Mouse (Mus musculus) left cerebral cortex, postnatal 4 days (tissue): ENCODE measurements at regions not wholly inside any gene's neighbourhood (a gene's known extent, or its start where the extent isn't known, plus 50 kb on each side); places are given as distances from the start of the nearest gene placed in this dataset.
A peak's percentile ranks its signal among the peaks of the same experiment; 100 is the strongest.

ENCODE experiments used
- DNase-seq: peaks from one replicate; pipeline ENCODE4 v3.0.0-alpha.2; 2022
- intact Hi-C: fragments of 180-260 bp; cut with DNase I; formaldehyde crosslinking; loops from one replicate; pipeline ENCODE4 v1.15.1; 2025

- intact Hi-C loops, result no loop called here
- peak; percentile 12 for DNase-seq
Measured at GRCm38 (mm10) chr8:90642392-90642791, 174.8 kb downstream of the Gm19935 start.

DNA sequence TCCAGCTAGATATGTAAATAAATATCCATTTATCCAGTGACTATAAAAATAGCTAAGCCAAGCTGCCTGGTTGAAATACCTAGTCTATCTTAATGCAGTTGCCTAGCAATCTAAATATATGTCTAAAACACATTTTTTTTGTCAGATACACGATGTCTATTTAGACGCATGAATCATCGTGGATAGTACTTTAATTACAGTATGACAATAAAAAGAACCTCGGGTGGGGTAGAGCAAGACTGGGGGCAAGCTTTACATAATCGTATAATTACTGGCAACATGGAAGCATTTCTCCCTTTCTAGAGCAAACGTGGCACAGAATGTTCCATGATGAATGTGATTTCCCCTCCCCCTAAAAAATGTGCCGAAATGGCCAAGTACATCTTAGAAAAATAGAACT lies 180.4 kb downstream of the Gm19935 start:
- DNase-seq, result no peak
- intact Hi-C loops, result no loop called here

GRCm38 (mm10) chr8:90635766-90636492 lies 181.3 kb downstream of the Gm19935 start:
- DNase-seq, result peak; percentile 42
- intact Hi-C loops, result no loop called here

- intact Hi-C loops, result no loop called here
- no peak for DNase-seq
Measured at GRCm38 (mm10) chr8:90630796-90631195, 186.4 kb downstream of the Gm19935 start.

DNA sequence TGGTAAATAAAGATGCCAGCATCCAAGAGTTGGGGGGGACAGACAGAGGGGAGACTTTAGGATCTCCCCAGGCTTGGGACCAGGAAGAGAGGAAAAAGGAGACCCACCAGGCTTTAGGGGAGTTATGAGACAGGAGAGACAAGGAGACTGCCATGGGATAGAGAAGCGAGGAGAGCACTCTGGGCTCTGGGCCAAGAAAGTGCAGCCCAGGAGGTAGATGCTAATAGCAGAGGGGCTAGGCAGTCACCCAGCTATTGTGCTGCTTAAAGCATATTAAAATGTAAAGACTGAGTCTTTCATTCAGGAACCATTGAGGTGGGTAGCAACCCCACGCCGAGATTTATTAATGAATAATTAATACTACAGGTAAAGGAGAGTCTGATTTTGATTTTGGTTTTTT lies 208.8 kb downstream of the Gm19935 start:
- intact Hi-C loops, result no loop called here
- DNase-seq, result peak; percentile 31

GRCm38 (mm10) chr8:90600946-90601695 lies 216.1 kb downstream of the Gm19935 start:
- no peak for DNase-seq
- intact Hi-C loops, result no loop called here

DNA sequence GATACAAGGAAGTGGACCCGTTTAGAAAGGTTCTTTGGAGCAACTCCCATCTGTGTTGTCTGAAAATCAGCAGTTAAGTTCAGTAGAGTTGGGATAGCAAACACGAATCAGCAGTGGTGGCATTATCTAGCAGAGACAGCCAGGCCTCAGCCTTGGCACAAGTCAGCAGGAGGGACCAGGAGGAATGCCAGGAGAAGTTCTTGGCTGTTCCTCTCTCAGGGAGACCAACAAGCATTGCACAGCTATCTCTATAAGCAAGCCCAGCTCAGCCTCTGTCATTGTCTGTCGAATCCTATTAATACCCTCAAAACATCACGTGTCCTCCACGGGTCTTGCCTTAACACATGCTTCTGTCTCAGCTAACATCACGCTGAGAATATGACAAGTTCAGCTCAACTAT lies 219.8 kb downstream of the Gm19935 start:
- no peak for DNase-seq
- intact Hi-C loops, result no loop called here

- no peak for DNase-seq
- intact Hi-C loops, result no loop called here
Measured at GRCm38 (mm10) chr8:90579426-90579825, 231.3 kb upstream of the Tox3 start.

GRCm38 (mm10) chr8:90576976-90577375 lies 228.8 kb upstream of the Tox3 start:
- peak; percentile 36 for DNase-seq

DNA sequence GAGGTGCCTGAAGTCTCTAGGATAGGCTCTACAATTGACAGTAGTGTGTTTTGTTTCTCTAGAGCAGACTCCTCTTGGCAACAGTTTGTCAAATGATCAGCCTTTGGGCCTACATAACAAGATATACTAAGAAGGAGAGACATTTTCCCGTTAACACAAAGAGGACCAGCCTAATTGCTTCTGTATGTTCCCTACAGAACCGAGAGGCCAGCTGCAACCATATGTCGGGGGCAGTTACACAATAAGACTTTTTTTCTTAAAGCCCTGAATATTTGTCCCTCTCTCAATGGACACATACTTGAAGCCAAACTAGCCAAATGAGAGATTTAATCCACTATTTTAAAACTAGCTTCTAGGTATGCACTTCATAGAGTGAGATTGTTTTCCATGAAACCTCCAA lies 226.5 kb upstream of the Tox3 start:
- no peak for DNase-seq
- intact Hi-C loops, result no loop called here

More at GRCm38 (mm10) chr8:90576976-90577375, 228.8 kb upstream of the Tox3 start:
- intact Hi-C loops, result no loop called here

DNA sequence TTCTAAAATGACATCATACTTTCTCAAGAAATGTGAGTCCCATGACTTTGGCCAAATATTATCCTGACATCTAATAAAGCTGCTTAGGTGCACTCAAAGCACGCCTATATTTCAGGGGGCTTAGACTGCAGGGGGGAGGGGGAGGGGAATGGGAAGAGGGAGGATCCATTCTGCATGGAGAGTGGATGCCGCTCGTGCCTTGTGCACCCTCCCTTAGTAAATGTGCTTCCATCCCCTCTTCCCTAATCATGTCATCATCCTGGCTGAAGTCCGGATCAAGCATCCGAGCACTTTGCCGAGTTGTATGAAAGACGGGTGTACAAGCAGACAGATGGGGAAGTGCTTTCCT lies 207.9 kb upstream of the Tox3 start:
- intact Hi-C loops, result no loop called here
- DNase-seq, result peak; percentile 24

DNA sequence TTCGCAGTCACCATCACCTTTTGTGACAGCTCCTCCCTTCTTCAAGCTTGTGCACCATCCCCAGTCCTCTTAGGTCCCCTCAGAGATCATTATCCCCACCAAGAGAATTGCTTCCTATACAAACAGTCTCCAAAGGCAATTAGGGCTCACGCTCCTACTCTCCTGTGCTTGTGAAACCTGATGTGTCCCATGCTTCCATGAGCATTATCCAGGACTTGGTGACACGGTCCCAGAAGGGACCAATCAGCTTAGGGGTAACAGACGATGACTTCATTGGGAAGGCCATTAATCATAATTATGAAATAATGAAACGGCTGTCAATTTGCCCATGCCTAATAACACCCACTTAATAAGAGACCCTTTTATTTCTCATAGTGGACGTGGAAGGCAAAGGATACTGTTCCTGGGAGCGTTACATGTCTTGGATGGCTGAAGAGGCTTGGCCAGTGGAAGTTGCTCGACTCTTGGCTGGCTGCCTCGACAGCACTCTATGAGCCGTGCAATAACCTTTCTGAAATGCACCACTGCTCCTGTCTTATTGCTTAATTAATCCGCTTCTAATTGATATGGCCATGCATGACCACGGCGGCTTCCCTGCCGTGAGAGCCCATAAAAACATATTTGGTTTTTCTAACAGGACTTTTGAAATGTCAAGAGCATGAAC lies 207.4 kb upstream of the Tox3 start:
- intact Hi-C loops, result no loop called here
- DNase-seq, result peak; percentile 85

DNA sequence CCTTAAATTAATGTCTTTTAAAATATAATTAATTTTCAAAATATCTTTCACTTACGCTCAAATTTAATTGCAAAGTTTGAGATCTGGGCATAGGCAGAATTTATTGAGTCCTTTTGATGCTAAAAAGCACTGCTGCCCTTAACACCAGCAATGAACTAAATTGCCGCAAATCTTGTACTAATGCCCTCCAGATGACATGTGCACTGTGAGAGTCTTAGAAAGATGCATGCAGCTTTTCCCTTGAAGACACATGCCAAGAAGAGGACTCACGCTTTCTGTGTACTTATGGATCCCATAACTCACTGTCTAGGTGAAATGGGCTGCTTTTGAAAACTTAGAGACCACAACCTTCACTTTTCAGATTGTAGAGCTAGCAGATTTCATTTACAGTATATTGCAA lies 199.1 kb upstream of the Tox3 start:
- intact Hi-C loops, result no loop called here
- no peak for DNase-seq

GRCm38 (mm10) chr8:90542619-90543018 lies 194.5 kb upstream of the Tox3 start:
- DNase-seq, result no peak
- intact Hi-C loops, result no loop called here

GRCm38 (mm10) chr8:90536196-90536640 lies 188.1 kb upstream of the Tox3 start:
- intact Hi-C loops, result no loop called here
- DNase-seq, result peak; percentile 33

- DNase-seq, result no peak
- intact Hi-C loops, result no loop called here
Measured at GRCm38 (mm10) chr8:90535515-90536156, 187.5 kb upstream of the Tox3 start.

DNA sequence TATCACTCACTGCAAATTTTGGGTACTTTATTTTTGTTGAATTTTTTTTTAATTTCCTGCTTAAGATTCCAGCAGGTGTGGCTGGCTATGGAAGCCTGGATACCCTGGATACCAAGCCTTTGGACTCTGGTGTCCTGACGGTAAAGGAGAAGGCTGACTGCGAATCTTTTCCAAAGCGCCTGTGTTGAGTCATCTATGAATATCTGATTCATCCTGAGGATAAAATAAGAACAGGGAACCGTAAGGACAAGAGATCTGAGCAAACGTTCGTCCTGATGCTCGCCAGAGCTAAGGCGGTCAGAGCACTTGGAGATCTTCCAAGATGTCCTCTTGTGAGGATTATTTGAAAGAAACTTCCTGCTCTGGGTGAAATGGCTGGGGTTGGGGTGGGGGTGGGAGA lies 173.2 kb upstream of the Tox3 start:
- intact Hi-C loops, result no loop called here

DNA sequence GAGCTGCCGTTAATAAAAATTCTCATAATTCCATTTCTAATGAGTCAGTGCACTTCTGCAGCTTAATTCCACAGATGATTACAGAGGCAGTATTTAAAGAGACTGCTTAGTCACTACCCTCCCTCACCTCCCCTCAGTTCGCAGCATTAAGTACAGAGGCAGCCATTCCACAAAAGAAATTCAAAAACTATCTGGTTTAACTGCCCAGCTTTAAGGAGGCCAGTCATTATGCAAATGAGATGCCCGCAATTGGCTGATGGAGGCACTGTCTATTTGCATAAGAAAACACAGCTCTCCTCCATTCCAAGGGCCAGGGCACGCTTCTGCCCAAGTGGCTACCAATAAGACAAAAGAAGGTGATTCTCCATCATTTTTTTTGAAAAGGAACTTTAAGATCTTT lies 172.0 kb upstream of the Tox3 start:
- DNase-seq, result no peak
- intact Hi-C loops, result no loop called here

More for the DNA sequence above, 173.2 kb upstream of the Tox3 start:
- DNase-seq, result no peak

DNA sequence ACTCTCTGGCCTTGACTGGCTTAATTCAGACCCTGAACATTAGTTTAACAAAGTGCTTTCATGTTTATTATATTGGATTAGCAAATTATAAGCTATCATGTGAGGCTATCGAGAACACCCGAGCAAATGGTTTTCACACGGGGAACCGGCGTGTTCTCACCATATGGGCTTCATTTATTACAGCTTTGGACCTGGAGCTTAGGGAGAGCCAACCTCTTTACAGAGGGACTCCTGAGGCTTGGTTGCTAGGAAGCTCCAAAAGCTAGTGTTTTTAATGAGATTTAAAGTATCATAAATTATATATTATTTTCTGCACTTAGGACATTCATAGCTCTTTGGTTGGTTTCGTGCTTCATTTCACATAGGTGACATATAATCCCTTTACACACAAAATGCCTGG lies 171.4 kb upstream of the Tox3 start:
- DNase-seq, result no peak
- intact Hi-C loops, result no loop called here

- intact Hi-C loops, result no loop called here
- peak; percentile 16 for DNase-seq
Measured at GRCm38 (mm10) chr8:90514191-90514590, 166.0 kb upstream of the Tox3 start.

GRCm38 (mm10) chr8:90513601-90514000 lies 165.5 kb upstream of the Tox3 start:
- peak; percentile 48 for DNase-seq
- intact Hi-C loops, result no loop called here
